Mouse (Mus musculus): ENCODE data around the gene 1700001F09Rik. TPM values are rescaled to one million over a fixed set of nuclear protein-coding genes. Genes with fewer than 3 reads are reported as not detected.
"Not testable (repeated sequence)": the region's sequence is repeated elsewhere in the genome, so short reads cannot be mapped to it uniquely, and the experiment has no call there.

Gene 1700001F09Rik
- polyA plus RNA-seq (2014; fragmentation: Nextera tagmentation; extraction: Ambion mirVana), result not detected in 2 replicates

DNA sequence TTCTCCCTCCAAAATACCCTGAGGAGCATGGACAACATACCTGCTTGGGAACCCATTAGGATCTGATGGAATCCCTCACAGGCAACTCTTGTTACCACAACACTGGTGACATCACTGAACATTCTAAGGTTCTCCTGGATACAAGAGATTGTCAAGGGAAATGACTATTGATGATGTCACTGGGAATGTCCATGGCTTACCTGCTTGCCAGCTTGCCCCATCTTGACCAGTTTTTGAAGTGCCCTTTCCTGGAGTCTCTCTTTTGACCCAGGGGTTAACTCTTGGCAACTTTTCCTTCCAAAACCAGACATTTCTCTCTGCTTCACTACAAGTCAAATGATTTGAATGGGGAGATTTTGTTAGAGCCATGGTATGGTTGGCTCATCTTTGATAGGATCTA lies at the start of gene 1700001F09Rik:
1700001F09Rik (minus strand) TSS at position 101 of the 400 bp plus-strand sequence.
- not testable (repeated sequence) for H3K9ac ChIP-seq (ENCODE audit: low read depth, low read length); H3K4me2 ChIP-seq (ENCODE audit: low read depth, low read length); H3K9me3 ChIP-seq (ENCODE audit: control insufficient read depth, low read length); ATAC-seq (ENCODE audit: low read depth); DNase-seq (ENCODE audit: low spot score); H3K27ac ChIP-seq (replicated peaks; ENCODE audit: low read depth, low read length); H3K27me3 ChIP-seq (replicated peaks; ENCODE audit: control insufficient read depth, insufficient read depth, low read length); H3K36me3 ChIP-seq (ENCODE audit: control insufficient read depth, insufficient read depth, low read length); H3K4me3 ChIP-seq (ENCODE audit: low read depth, low read length); H3K4me1 ChIP-seq (ENCODE audit: control insufficient read depth, insufficient read depth, low read length)

DNA sequence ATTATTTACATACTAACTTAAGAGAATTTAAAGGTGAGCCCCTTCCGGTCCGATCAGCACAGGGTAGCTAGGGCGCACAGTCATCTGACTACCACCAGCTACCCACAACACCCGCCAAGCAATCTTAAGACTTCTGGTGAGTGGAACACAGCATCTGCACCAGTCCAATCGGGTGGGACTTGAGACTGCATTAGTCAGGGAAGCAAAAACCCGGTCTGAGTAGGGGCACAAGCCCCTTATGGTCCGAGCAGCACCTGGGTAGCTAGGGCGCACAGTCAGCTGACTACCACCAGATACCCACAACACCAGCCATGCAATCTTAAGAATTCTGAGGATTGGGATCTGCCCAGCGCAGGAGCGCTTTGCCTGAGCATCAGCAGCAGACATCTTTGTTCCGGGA lies 14.1 kb upstream of the 1700001F09Rik start:
- H3K9ac ChIP-seq (ENCODE audit: low read depth, low read length); H3K4me3 ChIP-seq (ENCODE audit: low read depth, low read length); H3K4me2 ChIP-seq (ENCODE audit: low read depth, low read length); DNase-seq (ENCODE audit: low spot score); H3K36me3 ChIP-seq (ENCODE audit: control insufficient read depth, insufficient read depth, low read length); H3K4me1 ChIP-seq (ENCODE audit: control insufficient read depth, insufficient read depth, low read length); ATAC-seq (ENCODE audit: low read depth); H3K9me3 ChIP-seq (ENCODE audit: control insufficient read depth, low read length); H3K27me3 ChIP-seq (replicated peaks; ENCODE audit: control insufficient read depth, insufficient read depth, low read length); H3K27ac ChIP-seq (replicated peaks; ENCODE audit: low read depth, low read length): not testable (repeated sequence)
- 85% methylated on average over 11 of the region's 11 CpGs for WGBS

DNA sequence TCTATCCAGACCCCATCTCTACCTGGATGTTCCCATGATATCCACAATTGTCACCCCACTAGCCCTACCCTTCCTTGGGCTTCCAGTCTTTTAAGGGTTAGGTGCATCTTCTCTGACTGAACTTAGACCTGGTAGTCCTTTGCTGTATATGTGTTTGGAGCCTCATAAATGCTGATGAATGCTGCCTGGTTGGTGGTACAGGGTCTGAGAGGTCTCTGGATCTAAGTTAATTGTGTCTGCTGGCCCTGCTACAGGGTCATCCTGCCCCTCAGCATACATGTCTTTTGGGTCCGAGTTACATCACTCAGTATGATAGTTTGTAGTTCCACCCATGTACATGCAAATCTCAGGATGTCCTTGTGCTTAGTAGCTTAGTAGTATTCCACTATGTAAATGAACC lies 11.6 kb upstream of the 1700001F09Rik start:
- H3K27me3 ChIP-seq (replicated peaks; ENCODE audit: control insufficient read depth, insufficient read depth, low read length); H3K36me3 ChIP-seq (ENCODE audit: control insufficient read depth, insufficient read depth, low read length); ATAC-seq (ENCODE audit: low read depth); DNase-seq (ENCODE audit: low spot score); H3K4me3 ChIP-seq (ENCODE audit: low read depth, low read length); H3K4me2 ChIP-seq (ENCODE audit: low read depth, low read length); H3K4me1 ChIP-seq (ENCODE audit: control insufficient read depth, insufficient read depth, low read length); H3K27ac ChIP-seq (replicated peaks; ENCODE audit: low read depth, low read length); H3K9ac ChIP-seq (ENCODE audit: low read depth, low read length); H3K9me3 ChIP-seq (ENCODE audit: control insufficient read depth, low read length): not testable (repeated sequence)
- 67% methylated on average over 1 of the region's 1 CpGs for WGBS

DNA sequence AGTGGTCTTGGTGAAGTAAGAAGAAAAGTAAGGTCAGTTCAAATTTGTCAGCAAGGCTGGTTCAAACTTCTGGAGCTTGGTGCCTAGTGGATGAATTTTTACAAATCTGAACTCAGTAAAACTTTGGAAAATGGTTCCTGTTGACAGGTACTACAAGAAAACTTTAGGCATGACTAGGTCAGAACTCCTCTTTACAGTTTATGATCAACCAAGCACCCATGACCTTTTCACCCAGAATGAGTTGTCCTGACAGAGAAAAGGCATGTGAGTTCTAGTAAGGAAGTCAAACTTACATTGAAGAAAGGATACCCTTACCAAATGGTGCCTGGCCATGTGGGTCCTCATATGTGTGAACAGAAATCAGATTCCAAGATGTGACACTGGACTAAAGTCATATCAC lies 9.9 kb upstream of the 1700001F09Rik start:
- H3K9ac ChIP-seq (ENCODE audit: low read depth, low read length); H3K27ac ChIP-seq (replicated peaks; ENCODE audit: low read depth, low read length): not testable (repeated sequence)

DNA sequence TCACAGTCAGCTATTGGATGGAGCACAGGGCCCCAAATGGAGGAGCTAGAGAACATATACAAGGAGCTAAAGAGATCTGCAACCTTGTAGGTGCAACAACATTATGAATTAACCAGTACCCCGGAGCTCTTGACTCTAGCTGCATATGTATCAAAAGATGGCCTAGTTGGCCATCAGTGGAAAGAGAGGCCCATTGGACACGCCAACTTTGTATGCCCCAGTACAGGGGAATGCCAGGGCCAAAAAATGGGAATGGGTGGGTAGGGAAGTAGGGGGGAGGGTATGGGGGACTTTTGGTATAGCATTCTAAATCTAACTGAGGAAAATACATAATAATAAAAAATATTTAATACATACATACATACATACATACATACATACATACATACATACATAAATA lies 5.3 kb upstream of the 1700001F09Rik start:
- not testable (repeated sequence) for H3K9ac ChIP-seq (ENCODE audit: low read depth, low read length); H3K4me1 ChIP-seq (ENCODE audit: control insufficient read depth, insufficient read depth, low read length); DNase-seq (ENCODE audit: low spot score); H3K27ac ChIP-seq (replicated peaks; ENCODE audit: low read depth, low read length); H3K4me3 ChIP-seq (ENCODE audit: low read depth, low read length); ATAC-seq (ENCODE audit: low read depth); H3K4me2 ChIP-seq (ENCODE audit: low read depth, low read length); H3K27me3 ChIP-seq (replicated peaks; ENCODE audit: control insufficient read depth, insufficient read depth, low read length); H3K9me3 ChIP-seq (ENCODE audit: control insufficient read depth, low read length); H3K36me3 ChIP-seq (ENCODE audit: control insufficient read depth, insufficient read depth, low read length)
- WGBS, result 90% methylated on average over 2 of the region's 2 CpGs

More for the DNA sequence above, 9.9 kb upstream of the 1700001F09Rik start:
- H3K36me3 ChIP-seq (ENCODE audit: control insufficient read depth, insufficient read depth, low read length); DNase-seq (ENCODE audit: low spot score); H3K4me2 ChIP-seq (ENCODE audit: low read depth, low read length); H3K4me1 ChIP-seq (ENCODE audit: control insufficient read depth, insufficient read depth, low read length); ATAC-seq (ENCODE audit: low read depth); H3K9me3 ChIP-seq (ENCODE audit: control insufficient read depth, low read length); H3K27me3 ChIP-seq (replicated peaks; ENCODE audit: control insufficient read depth, insufficient read depth, low read length); H3K4me3 ChIP-seq (ENCODE audit: low read depth, low read length): not testable (repeated sequence)

DNA sequence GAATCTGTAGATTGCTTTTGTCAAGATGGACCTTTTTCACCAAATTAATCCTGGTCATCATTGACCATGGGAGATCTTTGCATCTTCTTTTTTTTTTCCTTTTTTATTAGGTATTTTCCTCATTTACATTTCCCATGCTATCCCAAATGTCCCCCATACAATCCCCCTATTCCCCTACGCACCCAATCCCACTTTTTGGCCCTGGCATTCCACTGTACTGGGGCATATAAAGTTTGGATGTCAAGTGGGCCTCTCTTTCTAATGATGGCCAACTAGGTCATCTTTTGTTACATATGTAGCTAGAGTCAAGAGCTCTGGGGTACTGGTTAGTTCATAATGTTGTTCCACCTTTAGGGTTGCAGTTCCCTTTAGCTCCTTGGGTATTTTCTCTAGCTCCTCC lies 10.0 kb downstream of the 1700001F09Rik start:
- not testable (repeated sequence) for H3K27me3 ChIP-seq (replicated peaks; ENCODE audit: control insufficient read depth, insufficient read depth, low read length); H3K4me1 ChIP-seq (ENCODE audit: control insufficient read depth, insufficient read depth, low read length); H3K9ac ChIP-seq (ENCODE audit: low read depth, low read length); H3K4me2 ChIP-seq (ENCODE audit: low read depth, low read length); H3K9me3 ChIP-seq (ENCODE audit: control insufficient read depth, low read length); DNase-seq (ENCODE audit: low spot score); ATAC-seq (ENCODE audit: low read depth); H3K27ac ChIP-seq (replicated peaks; ENCODE audit: low read depth, low read length); H3K36me3 ChIP-seq (ENCODE audit: control insufficient read depth, insufficient read depth, low read length); H3K4me3 ChIP-seq (ENCODE audit: low read depth, low read length)
- WGBS, result 56% methylated on average over 1 of the region's 1 CpGs

DNA sequence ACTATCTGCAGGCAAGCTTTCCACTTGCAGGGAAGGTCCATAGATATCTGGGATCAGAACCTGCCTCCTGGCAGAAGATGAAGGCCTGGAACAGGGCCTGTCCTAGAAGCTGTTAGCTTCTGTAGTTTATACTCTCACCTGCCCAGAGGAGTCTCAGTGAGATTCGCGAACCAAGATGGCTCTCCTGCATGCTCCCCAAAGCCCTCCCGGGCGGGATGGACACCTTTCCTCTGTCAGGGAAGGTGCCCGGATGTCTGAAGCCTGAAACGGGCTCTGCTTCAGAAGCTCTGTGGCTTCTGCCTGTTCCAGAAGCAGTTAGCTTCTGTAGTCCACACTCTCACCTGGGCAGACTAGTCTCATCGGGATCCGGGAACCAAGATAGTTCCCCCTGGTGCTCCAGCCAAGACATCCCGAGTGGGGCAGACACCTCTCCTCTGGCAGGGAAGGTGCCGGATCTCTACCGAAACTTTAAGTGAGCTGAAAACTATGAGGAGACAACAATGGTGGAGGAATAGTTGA lies 16.2 kb downstream of the 1700001F09Rik start:
- DNase-seq (ENCODE audit: low spot score); H3K4me2 ChIP-seq (ENCODE audit: low read depth, low read length); H3K4me3 ChIP-seq (ENCODE audit: low read depth, low read length); H3K27me3 ChIP-seq (replicated peaks; ENCODE audit: control insufficient read depth, insufficient read depth, low read length); ATAC-seq (ENCODE audit: low read depth); H3K36me3 ChIP-seq (ENCODE audit: control insufficient read depth, insufficient read depth, low read length); H3K9me3 ChIP-seq (ENCODE audit: control insufficient read depth, low read length); H3K4me1 ChIP-seq (ENCODE audit: control insufficient read depth, insufficient read depth, low read length); H3K9ac ChIP-seq (ENCODE audit: low read depth, low read length); H3K27ac ChIP-seq (replicated peaks; ENCODE audit: low read depth, low read length): not testable (repeated sequence)
- WGBS, result 90% methylated on average over 9 of the region's 11 CpGs

DNA sequence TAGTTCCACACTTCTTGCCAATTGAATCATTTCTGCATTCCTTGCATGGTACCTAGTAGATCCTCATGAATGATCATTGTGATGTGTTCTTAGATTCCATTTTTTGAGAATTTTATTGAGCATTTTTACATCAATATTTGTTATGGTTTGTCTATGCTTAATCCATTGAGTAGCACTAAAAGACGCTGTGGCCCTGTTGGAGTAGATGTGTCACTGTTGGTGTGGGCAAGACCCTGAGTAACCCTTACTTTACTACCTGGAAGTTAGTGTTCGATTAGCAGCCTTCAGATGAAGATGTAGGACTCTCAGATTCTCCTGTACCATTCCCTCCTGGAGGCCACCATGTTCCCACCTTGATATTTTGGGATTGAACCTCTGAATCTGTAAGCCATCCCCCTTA lies 19.0 kb downstream of the 1700001F09Rik start:
- 70% methylated on average over 2 of the region's 2 CpGs for WGBS
- not testable (repeated sequence) for ATAC-seq (ENCODE audit: low read depth)

DNA sequence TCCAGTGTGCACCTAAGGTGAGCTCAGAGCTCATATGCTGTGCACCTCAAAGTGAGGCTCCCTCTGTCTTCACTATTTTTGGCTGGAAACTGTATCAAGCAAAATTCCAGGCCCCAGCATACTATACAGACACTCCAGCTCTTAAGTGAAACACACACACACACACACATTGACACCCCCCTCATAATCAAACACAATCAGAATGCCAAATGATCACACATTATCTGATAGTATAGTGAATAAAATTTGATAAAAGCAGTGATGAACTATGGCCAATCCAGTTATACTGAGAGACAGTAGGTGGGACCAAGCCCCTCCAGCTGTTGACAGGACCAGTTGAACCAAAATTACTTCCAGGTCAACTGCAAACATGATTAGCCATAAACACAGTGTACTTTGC lies 28.1 kb downstream of the 1700001F09Rik start:
- not testable (repeated sequence) for H3K4me2 ChIP-seq (ENCODE audit: low read depth, low read length); DNase-seq (ENCODE audit: low spot score); ATAC-seq (ENCODE audit: low read depth); H3K9ac ChIP-seq (ENCODE audit: low read depth, low read length); H3K36me3 ChIP-seq (ENCODE audit: control insufficient read depth, insufficient read depth, low read length); H3K4me1 ChIP-seq (ENCODE audit: control insufficient read depth, insufficient read depth, low read length); H3K9me3 ChIP-seq (ENCODE audit: control insufficient read depth, low read length); H3K4me3 ChIP-seq (ENCODE audit: low read depth, low read length); H3K27me3 ChIP-seq (replicated peaks; ENCODE audit: control insufficient read depth, insufficient read depth, low read length); H3K27ac ChIP-seq (replicated peaks; ENCODE audit: low read depth, low read length)

More for the DNA sequence above, 19.0 kb downstream of the 1700001F09Rik start:
- H3K9me3 ChIP-seq (ENCODE audit: control insufficient read depth, low read length); H3K4me1 ChIP-seq (ENCODE audit: control insufficient read depth, insufficient read depth, low read length); H3K9ac ChIP-seq (ENCODE audit: low read depth, low read length); H3K4me2 ChIP-seq (ENCODE audit: low read depth, low read length); H3K27ac ChIP-seq (replicated peaks; ENCODE audit: low read depth, low read length); H3K4me3 ChIP-seq (ENCODE audit: low read depth, low read length); H3K27me3 ChIP-seq (replicated peaks; ENCODE audit: control insufficient read depth, insufficient read depth, low read length); H3K36me3 ChIP-seq (ENCODE audit: control insufficient read depth, insufficient read depth, low read length); DNase-seq (ENCODE audit: low spot score): not testable (repeated sequence)

Data from embryonic facial prominence, embryonic 14.5 days (tissue).